Mouse (Mus musculus): ENCODE data around the gene Txndc2. TPM values are rescaled to one million over a fixed set of nuclear protein-coding genes. Genes with fewer than 3 reads are reported as not detected.

The Txndc2 gene
- polyA plus RNA-seq, 2 experiments = not detected

DNA sequence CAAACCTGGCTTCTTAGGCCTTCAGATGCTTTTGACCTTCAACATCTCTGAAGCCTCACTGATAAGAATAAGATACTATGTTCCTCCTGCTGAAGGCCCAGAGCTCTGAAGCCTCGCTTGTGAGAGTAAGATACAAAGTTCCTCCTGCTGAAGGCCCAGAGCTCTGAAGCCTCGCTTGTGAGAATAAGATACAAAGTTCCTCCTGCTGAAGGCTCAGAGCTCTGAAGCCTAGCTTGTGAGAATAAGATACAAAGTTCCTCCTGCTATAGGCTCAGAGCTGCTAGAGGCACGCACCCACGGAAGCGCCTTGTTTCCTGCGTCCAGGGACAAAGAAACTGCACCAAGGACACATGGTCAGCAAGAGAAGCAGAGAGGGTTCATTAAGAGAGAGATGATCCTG lies 14.8 kb upstream of the Txndc2 start:
- no peak overlapping the region for H3K27ac ChIP-seq
- H3K36me3 ChIP-seq (replicated peaks; ENCODE audit: control insufficient read depth, insufficient read depth, low read depth) = no peaks in the 10 kb centered on the region
- no peaks in the 10 kb centered on the region for H3K27me3 ChIP-seq (ENCODE audit: control insufficient read depth, insufficient read depth, low read length)
- H3K9ac ChIP-seq (replicated peaks) = no peak overlapping the region
- no peak overlapping the region for H3K4me3 ChIP-seq (ENCODE audit: insufficient read depth in 1 of 2, low read depth in 2 of 2, low read length in 2 of 2)
- no peak for DNase-seq (ENCODE audit: low read depth in 3 of 3, low spot score in 3 of 3)
- H3K9me3 ChIP-seq (ENCODE audit: control insufficient read depth, low read length) = no peaks in the 10 kb centered on the region
- ATAC-seq (ENCODE audit: insufficient read depth) = peak; percentile 37; the same call in 1 of the 2 replicates
- H3K4me2 ChIP-seq (ENCODE audit: low read depth) = no peak overlapping the region
- WGBS (ENCODE audit: insufficient replicate concordance) = 47% methylated on average over 6 of the region's 6 CpGs
- H3K4me1 ChIP-seq (replicated peaks; ENCODE audit: control insufficient read depth in 2 of 2, insufficient read depth in 2 of 2, low read length in 1 of 2) = peaks cover 3 to 14% of the 10 kb centered on the region in 2 experiments; a peak in 3 of 4 replicates
- no peak for TF ChIP-seq CTCF (IDR thresholded peaks at IDR 0.05; ENCODE audit: low read depth)
- no peak for TF ChIP-seq EP300 (IDR thresholded peaks at IDR 0.05; ENCODE audit: low read depth)

GRCm38 (mm10) chr17:65656076-65656475 lies 14.1 kb upstream of the Txndc2 start:
- DNase-seq (ENCODE audit: low read depth in 3 of 3, low spot score in 3 of 3) (no peak), ATAC-seq (ENCODE audit: insufficient read depth) (peak; percentile 66; the same call in 1 of the 2 replicates)
- Histone ChIP-seq H3K4me1 (replicated peaks; ENCODE audit: control insufficient read depth in 2 of 2, insufficient read depth in 2 of 2, low read length in 1 of 2) (peaks cover 3 to 14% of the 10 kb centered on the region in 2 experiments; a peak in 3 of 4 replicates), H3K27me3 (ENCODE audit: control insufficient read depth, insufficient read depth, low read length) (no peaks in the 10 kb centered on the region), H3K4me3 (ENCODE audit: insufficient read depth in 1 of 2, low read depth in 2 of 2, low read length in 2 of 2) (no peak overlapping the region), H3K36me3 (replicated peaks; ENCODE audit: control insufficient read depth, insufficient read depth, low read depth) (no peaks in the 10 kb centered on the region), H3K9ac (replicated peaks) (no peak overlapping the region), H3K9me3 (ENCODE audit: control insufficient read depth, low read length) (no peaks in the 10 kb centered on the region), H3K4me2 (ENCODE audit: low read depth) (no peak overlapping the region), H3K27ac (no peak overlapping the region)
- TF ChIP-seq CTCF (IDR thresholded peaks at IDR 0.05; ENCODE audit: low read depth) (no peak), EP300 (IDR thresholded peaks at IDR 0.05; ENCODE audit: low read depth) (no peak)
- WGBS (ENCODE audit: insufficient replicate concordance) = 46% methylated on average over 8 of the region's 8 CpGs

DNA sequence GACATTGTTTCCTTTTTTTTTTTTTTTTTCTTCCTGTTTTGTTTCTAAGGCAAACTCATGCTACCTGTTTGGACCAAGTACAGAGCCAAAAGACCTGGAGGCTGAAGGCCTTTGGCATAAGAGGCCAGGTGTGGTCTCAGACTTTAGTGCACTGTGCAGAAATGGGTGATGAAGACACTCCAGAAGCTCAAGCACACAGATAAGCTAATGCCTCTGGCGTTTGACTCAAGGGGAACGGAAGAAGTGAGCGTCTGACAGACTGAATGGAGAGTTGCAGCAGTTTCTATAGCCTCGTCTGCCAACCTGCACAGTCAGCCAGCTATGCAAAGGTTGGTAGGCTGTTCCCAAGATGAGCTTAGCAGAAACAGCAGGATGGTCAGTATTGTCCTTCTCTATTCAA lies 13.6 kb upstream of the Txndc2 start:
- Histone ChIP-seq H3K4me2 (ENCODE audit: low read depth) (no peak overlapping the region), H3K9me3 (ENCODE audit: control insufficient read depth, low read length) (no peaks in the 10 kb centered on the region), H3K9ac (replicated peaks) (no peak overlapping the region), H3K27me3 (ENCODE audit: control insufficient read depth, insufficient read depth, low read length) (no peaks in the 10 kb centered on the region), H3K4me1 (replicated peaks; ENCODE audit: control insufficient read depth in 2 of 2, insufficient read depth in 2 of 2, low read length in 1 of 2) (peaks cover 3 to 14% of the 10 kb centered on the region in 2 experiments; a peak in 3 of 4 replicates), H3K4me3 (ENCODE audit: insufficient read depth in 1 of 2, low read depth in 2 of 2, low read length in 2 of 2) (no peak overlapping the region), H3K27ac (no peak overlapping the region), H3K36me3 (replicated peaks; ENCODE audit: control insufficient read depth, insufficient read depth, low read depth) (no peaks in the 10 kb centered on the region)
- no peak for DNase-seq (ENCODE audit: low read depth in 3 of 3, low spot score in 3 of 3)
- TF ChIP-seq CTCF (IDR thresholded peaks at IDR 0.05; ENCODE audit: low read depth) (no peak), EP300 (IDR thresholded peaks at IDR 0.05; ENCODE audit: low read depth) (no peak)
- no peak for ATAC-seq (ENCODE audit: insufficient read depth)
- 63% methylated on average over 4 of the region's 4 CpGs for WGBS (ENCODE audit: insufficient replicate concordance)

GRCm38 (mm10) chr17:65650598-65650997 lies 8.6 kb upstream of the Txndc2 start:
- ATAC-seq (ENCODE audit: insufficient read depth) (no peak), DNase-seq (ENCODE audit: low read depth in 3 of 3, low spot score in 3 of 3) (no peak)
- Histone ChIP-seq H3K9ac (replicated peaks) (no peak overlapping the region), H3K4me3 (ENCODE audit: insufficient read depth in 1 of 2, low read depth in 2 of 2, low read length in 2 of 2) (no peak overlapping the region), H3K4me2 (ENCODE audit: low read depth) (no peak overlapping the region), H3K4me1 (replicated peaks; ENCODE audit: control insufficient read depth in 2 of 2, insufficient read depth in 2 of 2, low read length in 1 of 2) (peaks cover 0 to 1% of the 10 kb centered on the region in 2 experiments; a peak in 2 of 4 replicates), H3K27me3 (ENCODE audit: control insufficient read depth, insufficient read depth, low read length) (no peaks in the 10 kb centered on the region), H3K27ac (no peak overlapping the region), H3K36me3 (replicated peaks; ENCODE audit: control insufficient read depth, insufficient read depth, low read depth) (no peaks in the 10 kb centered on the region), H3K9me3 (ENCODE audit: control insufficient read depth, low read length) (no peaks in the 10 kb centered on the region)
- TF ChIP-seq EP300 (IDR thresholded peaks at IDR 0.05; ENCODE audit: low read depth) = no peak
- TF ChIP-seq CTCF (IDR thresholded peaks at IDR 0.05; ENCODE audit: low read depth) = no peak
- 42% methylated on average over 6 of the region's 6 CpGs for WGBS (ENCODE audit: insufficient replicate concordance)

DNA sequence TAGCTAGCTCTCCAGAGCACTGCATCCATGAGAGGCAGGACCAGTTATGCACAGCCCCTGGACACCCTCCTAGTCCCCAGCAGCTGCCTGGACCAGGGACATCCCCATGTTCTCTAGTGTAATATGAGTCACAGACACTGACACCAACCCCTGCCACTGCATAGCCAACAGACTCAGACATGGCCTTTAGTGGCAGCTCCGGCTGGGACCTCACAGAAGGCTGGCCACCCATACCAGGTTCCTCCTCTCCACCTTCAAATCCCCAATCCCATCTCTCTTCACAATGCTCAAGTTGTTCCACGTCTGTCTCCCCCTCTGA lies 7.2 kb upstream of the Txndc2 start:
- no peak overlapping the region for H3K4me3 ChIP-seq (ENCODE audit: insufficient read depth in 1 of 2, low read depth in 2 of 2, low read length in 2 of 2)
- TF ChIP-seq EP300 (IDR thresholded peaks at IDR 0.05; ENCODE audit: low read depth) (no peak), CTCF (IDR thresholded peaks at IDR 0.05; ENCODE audit: low read depth) (no peak)
- ATAC-seq (ENCODE audit: insufficient read depth) (no peak), DNase-seq (ENCODE audit: low read depth in 3 of 3, low spot score in 3 of 3) (no peak)
- H3K36me3 ChIP-seq (replicated peaks; ENCODE audit: control insufficient read depth, insufficient read depth, low read depth) = no peaks in the 10 kb centered on the region
- H3K4me2 ChIP-seq (ENCODE audit: low read depth) = no peak overlapping the region
- no peak overlapping the region for H3K27ac ChIP-seq
- no peaks in the 10 kb centered on the region for H3K27me3 ChIP-seq (ENCODE audit: control insufficient read depth, insufficient read depth, low read length)
- H3K4me1 ChIP-seq (replicated peaks; ENCODE audit: control insufficient read depth in 2 of 2, insufficient read depth in 2 of 2, low read length in 1 of 2) = no peaks in the 10 kb centered on the region; a peak in 1 of 4 replicates
- H3K9me3 ChIP-seq (ENCODE audit: control insufficient read depth, low read length) = no peaks in the 10 kb centered on the region
- H3K9ac ChIP-seq (replicated peaks) = no peak overlapping the region
- WGBS (ENCODE audit: insufficient replicate concordance) = 50% methylated on average over 2 of the region's 2 CpGs
